10 mouse cellular contexts compared by ENCODE assay signal in the genomic region with DNA sequence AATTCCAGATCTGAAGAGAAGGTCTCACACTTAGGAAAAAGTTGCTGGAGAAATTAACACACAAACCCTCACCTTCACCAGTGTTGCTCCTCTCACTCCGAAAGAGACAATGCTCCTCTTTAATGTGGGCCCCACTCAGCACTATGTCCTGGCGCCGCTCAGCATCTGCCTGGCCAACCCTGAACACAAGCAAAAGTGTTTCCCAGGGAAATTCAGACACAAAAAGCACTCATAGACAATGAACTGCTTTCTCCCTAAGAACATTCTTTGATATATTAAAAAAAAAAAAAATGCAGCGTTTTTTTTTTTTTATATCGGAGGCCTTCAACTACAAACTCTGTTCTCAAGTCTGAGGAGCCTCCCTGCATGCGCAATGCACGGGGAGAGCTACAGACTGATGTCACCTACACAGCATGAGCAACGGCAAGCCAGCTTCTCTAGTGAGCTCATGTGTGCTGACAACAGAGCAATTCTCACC.
DNase-seq lines count a peak whose midpoint lies in the region; ATAC-seq lines count a peak whose summit lies in the region.
"Had no signal": no experiment of that assay in that cellular context is flagged by ENCODE, and none has a peak within 500 bp of the region (broad histone marks: within the 10 kb centered on the region; RNA-seq: fewer than 3 reads in every experiment).

No protein-coding gene starts in this region.

- DNase-seq in layer of hippocampus, adult 11-12 months (ENCODE audit: low spot score): peak; percentile 31
- no peak for DNase-seq in layer of hippocampus, adult 9-10 months (ENCODE audit: low spot score)
- DNase-seq in embryo, embryonic 10.5 days (ENCODE audit: low spot score): peak; percentile 39
- no peak for DNase-seq in MN1 (ENCODE audit: low spot score)
- DNase-seq: liver, embryonic 13.5 days had no signal

- H3K27me3 ChIP-seq in hindbrain, embryonic 12.5 days: no peaks in the 10 kb centered on the region
- no peaks in the 10 kb centered on the region for H3K27me3 ChIP-seq in midbrain, embryonic 16.5 days (ENCODE audit: control insufficient read depth, insufficient read depth, low read depth, low read length)
- H3K27me3 ChIP-seq: embryonic facial prominence, embryonic 13.5 days; liver, embryonic 13.5 days had no signal

- peaks cover 17% of the 10 kb centered on the region; the same call in 1 of the 2 replicates for H3K4me1 ChIP-seq in hindbrain, embryonic 12.5 days
- peaks cover 6% of the 10 kb centered on the region; the same call in 1 of the 2 replicates for H3K4me1 ChIP-seq in midbrain, embryonic 16.5 days (ENCODE audit: control insufficient read depth, insufficient read depth, low read length)
- H3K4me1 ChIP-seq: embryonic facial prominence, embryonic 13.5 days; liver, embryonic 13.5 days had no signal

- WGBS in hindbrain, embryonic 12.5 days: 20% methylated on average over 8 of the region's 8 CpGs
- WGBS in midbrain, embryonic 16.5 days: 13% methylated on average over 8 of the region's 8 CpGs

- no peaks in the 10 kb centered on the region for H3K9me3 ChIP-seq in hindbrain, embryonic 12.5 days (replicated peaks)
- no peaks in the 10 kb centered on the region for H3K9me3 ChIP-seq in midbrain, embryonic 16.5 days (replicated peaks; ENCODE audit: control insufficient read depth, low read length, poor library complexity, severe bottlenecking)
- H3K9me3 ChIP-seq: embryonic facial prominence, embryonic 13.5 days; liver, embryonic 13.5 days had no signal

- peaks cover 60% of the 10 kb centered on the region for H3K36me3 ChIP-seq in hindbrain, embryonic 12.5 days
- peaks cover 42% of the 10 kb centered on the region for H3K36me3 ChIP-seq in midbrain, embryonic 16.5 days (ENCODE audit: control insufficient read depth, insufficient read depth, low read length)

- H3K9ac ChIP-seq in hindbrain, embryonic 12.5 days: no peak overlapping the region
- no peak overlapping the region for H3K9ac ChIP-seq in midbrain, embryonic 16.5 days (ENCODE audit: low read depth, low read length)
- H3K9ac ChIP-seq: embryonic facial prominence, embryonic 13.5 days; liver, embryonic 13.5 days had no signal

- ATAC-seq in hindbrain, embryonic 12.5 days (ENCODE audit: low FRiP score): peak; percentile 77
- ATAC-seq in midbrain, embryonic 16.5 days: no peak
- ATAC-seq in granulocyte monocyte progenitor cell, adult 5-6 weeks (replicated peaks; ENCODE audit: poor library complexity, severe bottlenecking): no peak
- ATAC-seq in erythroblast, adult 5-6 weeks (replicated peaks; ENCODE audit: low FRiP score, poor library complexity, severe bottlenecking): no peak

- no peak overlapping the region for H3K4me3 ChIP-seq in hindbrain, embryonic 12.5 days
- no peak overlapping the region for H3K4me3 ChIP-seq in midbrain, embryonic 16.5 days (ENCODE audit: low read depth, low read length)
- H3K4me3 ChIP-seq: embryonic facial prominence, embryonic 13.5 days; liver, embryonic 13.5 days had no signal

- H3K4me2 ChIP-seq in hindbrain, embryonic 12.5 days (replicated peaks): no peak overlapping the region
- no peak overlapping the region for H3K4me2 ChIP-seq in midbrain, embryonic 16.5 days (ENCODE audit: low read length)
- H3K4me2 ChIP-seq: embryonic facial prominence, embryonic 13.5 days; liver, embryonic 13.5 days had no signal

- H3K27ac ChIP-seq in hindbrain, embryonic 12.5 days: peak overlapping the region; percentile 80
- H3K27ac ChIP-seq in midbrain, embryonic 16.5 days (ENCODE audit: low read length): peak overlapping the region; percentile 78
- H3K27ac ChIP-seq: embryonic facial prominence, embryonic 13.5 days; liver, embryonic 13.5 days had no signal

Comparison
In these comparisons a context has a peak if more than half of its experiments do, and no peak if none do; other contexts are left out.
1. DNase-seq: peak in layer of hippocampus, adult 11-12 months (single experiment) and embryo, embryonic 10.5 days (single experiment); none in layer of hippocampus, adult 9-10 months (single experiment) and MN1 (single experiment).